Mouse (Mus musculus) ES-E14 (cell line): ENCODE results near the gene Stam. TPM values are rescaled to one million over a fixed set of nuclear protein-coding genes. Genes with fewer than 3 reads are reported as not detected.

Experiments
- DNase-seq: peaks from one replicate; pipeline ENCODE4 v3.0.0-alpha.2; 2013; ENCODE audit warnings: low read depth, low spot score
- H3K27ac ChIP-seq: 2 replicates; pipeline ENCODE4 v1.5.1; 2012; ENCODE audit warnings: low read depth, mild to moderate bottlenecking, low read length, moderate library complexity, mixed read lengths; ENCODE audit not compliant: poor library complexity, insufficient read depth, severe bottlenecking
- H3K36me3 ChIP-seq: 2 replicates; pipeline ENCODE4 v1.6.1; 2012; ENCODE audit warnings: mild to moderate bottlenecking, low read length, moderate library complexity, mixed read lengths; ENCODE audit not compliant: control insufficient read depth, poor library complexity, insufficient read depth, severe bottlenecking
- H3K4me1 ChIP-seq, 2 experiments: fragments of 150-350 bp in 1 of 2; sonication (generic) in 1 of 2; 2 replicates each; pipeline ENCODE4 v1.6.1; 2012; ENCODE audit warnings: low read length in 2 of 2, mild to moderate bottlenecking in 1 of 2, mixed read lengths in 1 of 2; ENCODE audit not compliant: control insufficient read depth in 2 of 2, insufficient read depth in 2 of 2, poor library complexity in 1 of 2
- H3K4me3 ChIP-seq, 2 experiments: fragments of 150-350 bp in 1 of 2; sonication (generic) in 1 of 2; 2 replicates each; pipeline ENCODE4 v1.5.1; 2012; ENCODE audit warnings: low read length in 2 of 2, low read depth in 1 of 2, mild to moderate bottlenecking in 1 of 2, mixed read lengths in 1 of 2; ENCODE audit not compliant: insufficient read depth in 1 of 2, poor library complexity in 1 of 2, severe bottlenecking in 1 of 2
- H3K9ac ChIP-seq: 2 replicates; pipeline ENCODE4 v1.6.1; 2012; ENCODE audit warnings: low read depth, mild to moderate bottlenecking, low read length, mixed read lengths; ENCODE audit not compliant: poor library complexity, insufficient read depth, severe bottlenecking
- H3K9me3 ChIP-seq: fragments of 150-350 bp; sonication (generic); 2 replicates; pipeline ENCODE4 v1.6.1; 2012; ENCODE audit warnings: low read depth, mild to moderate bottlenecking, low read length; ENCODE audit not compliant: control insufficient read depth, insufficient read depth
- CHD2 ChIP-seq: IDR thresholded peaks from 2 replicates; pipeline ENCODE4 v1.6.1; 2014; ENCODE audit warnings: mild to moderate bottlenecking, low read depth, low read length, inconsistent platforms
- HCFC1 ChIP-seq: IDR thresholded peaks from 2 replicates; pipeline ENCODE4 v1.6.1; 2012; ENCODE audit warnings: low read length, inconsistent platforms, borderline replicate concordance; ENCODE audit not compliant: insufficient read depth
- MAFK ChIP-seq: IDR thresholded peaks from 2 replicates; pipeline ENCODE4 v1.6.1; 2014; ENCODE audit warnings: mild to moderate bottlenecking, low read depth, low read length, inconsistent platforms; ENCODE audit not compliant: insufficient read depth
- ZC3H11A ChIP-seq: IDR thresholded peaks from 2 replicates; pipeline ENCODE4 v1.6.1; 2012; ENCODE audit warnings: low read depth, mild to moderate bottlenecking, inconsistent platforms, low read length, borderline replicate concordance
- ZNF384 ChIP-seq: IDR thresholded peaks from 2 replicates; pipeline ENCODE4 v1.6.1; 2012; ENCODE audit warnings: low read depth, low read length, inconsistent platforms
- in situ Hi-C, 2 experiments: fragments of 600-800 bp; cut with MboI; formaldehyde crosslinking; loops; one replicate each; pipeline ENCODE4 v1.15.1; 2025; ENCODE audit warnings: low sequenced_read_pairs in 2 of 2, inconsistent platforms in 1 of 2; ENCODE audit not compliant: unreplicated experiment in 2 of 2
- total RNA-seq: library from RNA; depleted of rRNA; stranded (reverse); fragments of 300-350 nt; gene quantifications from 2 replicates; pipeline ENCODE4 v1.2.3, GENCODE M21; 2012

The Stam gene
- total RNA-seq, 1 experiment, result 40.5 TPM

- no peak for DNase-seq
- Histone ChIP-seq H3K4me3 (no peak overlapping the region), H3K27ac (no peak overlapping the region), H3K4me1 (no peaks in the 10 kb centered on the region), H3K9ac (no peak overlapping the region), H3K9me3 (no peaks in the 10 kb centered on the region), H3K36me3 (peaks cover 7% of the 10 kb centered on the region)
- TF ChIP-seq ZNF384 (no peak), CHD2 (no peak), ZC3H11A (no peak), HCFC1 (no peak), MAFK (no peak)
- in situ Hi-C loops, result no loop called here
Measured at GRCm38 (mm10) chr2:14130641-14131339, 56.9 kb downstream of the Stam start.

- no peaks in the 10 kb centered on the region for H3K4me1 ChIP-seq
Measured at GRCm38 (mm10) chr2:14132468-14133326, 58.8 kb downstream of the Stam start.

GRCm38 (mm10) chr2:14136906-14137305, 63.0 kb downstream of the Stam start:
- in situ Hi-C loops, result no loop called here
- no peaks in the 10 kb centered on the region for H3K9me3 ChIP-seq
- H3K4me1 ChIP-seq, result no peaks in the 10 kb centered on the region
- peaks cover 7% of the 10 kb centered on the region for H3K36me3 ChIP-seq
- no peak overlapping the region for H3K4me3 ChIP-seq
- no peak overlapping the region for H3K27ac ChIP-seq
- TF ChIP-seq ZNF384 (no peak), CHD2 (no peak), ZC3H11A (no peak), MAFK (no peak), HCFC1 (no peak)
- H3K9ac ChIP-seq, result no peak overlapping the region
- DNase-seq, result no peak

More at GRCm38 (mm10) chr2:14132468-14133326, 58.8 kb downstream of the Stam start:
- H3K4me3 ChIP-seq, result no peak overlapping the region
- no peak for DNase-seq
- peaks cover 5% of the 10 kb centered on the region for H3K36me3 ChIP-seq
- TF ChIP-seq CHD2, result no peak
- no peak for TF ChIP-seq ZC3H11A
- no peak for TF ChIP-seq ZNF384
- no peak for TF ChIP-seq MAFK
- no peak for TF ChIP-seq HCFC1
- H3K9me3 ChIP-seq, result no peaks in the 10 kb centered on the region
- in situ Hi-C loops, result no loop called here
- H3K27ac ChIP-seq, result no peak overlapping the region
- no peak overlapping the region for H3K9ac ChIP-seq

GRCm38 (mm10) chr2:14139590-14139989, 65.7 kb downstream of the Stam start:
- TF ChIP-seq MAFK, result no peak
- no peak for TF ChIP-seq ZNF384
- no peak for TF ChIP-seq CHD2
- TF ChIP-seq ZC3H11A, result no peak
- TF ChIP-seq HCFC1, result no peak
- in situ Hi-C loops, result no loop called here
- no peak overlapping the region for H3K4me3 ChIP-seq
- no peak overlapping the region for H3K9ac ChIP-seq
- H3K27ac ChIP-seq, result no peak overlapping the region
- no peaks in the 10 kb centered on the region for H3K4me1 ChIP-seq
- no peak for DNase-seq
- peaks cover 11% of the 10 kb centered on the region for H3K36me3 ChIP-seq
- no peaks in the 10 kb centered on the region for H3K9me3 ChIP-seq
